Comparison of ENCODE assay signal across 16 mouse cellular contexts in the genomic region with DNA sequence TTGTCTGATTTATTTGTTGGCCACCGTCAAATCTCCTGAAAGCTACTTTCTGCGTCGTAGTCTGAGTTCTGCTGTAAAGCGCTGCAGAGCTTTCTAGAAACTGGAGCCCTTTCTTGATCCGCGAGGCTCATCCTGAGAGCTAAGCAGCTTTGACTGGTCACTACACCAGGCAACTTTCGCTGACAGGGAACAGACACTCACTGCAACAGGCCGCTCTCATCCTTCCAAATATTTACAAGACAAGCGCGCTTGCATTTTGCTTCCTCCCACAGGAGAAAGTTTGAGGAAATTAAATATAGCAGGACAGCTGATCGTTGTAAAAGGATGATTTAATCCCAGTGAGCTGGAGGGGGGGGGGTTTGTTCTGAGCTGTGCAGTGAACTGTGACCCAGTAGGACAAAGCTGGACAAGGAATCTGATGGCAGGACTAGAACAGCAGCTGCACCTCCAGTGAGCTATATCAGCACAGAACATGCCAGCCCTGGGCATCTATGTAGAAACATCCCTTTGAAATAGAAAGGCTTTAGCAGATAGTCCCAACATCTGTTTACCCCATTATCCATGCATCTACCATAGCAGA.
DNase-seq lines count a peak whose midpoint lies in the region; ATAC-seq and TF ChIP-seq lines count a peak whose summit lies in the region.
"Had no signal": no experiment of that assay in that cellular context is flagged by ENCODE, and none has a peak within 500 bp of the region (broad histone marks: within the 10 kb centered on the region; RNA-seq: fewer than 3 reads in every experiment).

No protein-coding gene starts in this region.

- WGBS in kidney, embryonic 15.5 days, result 29% methylated on average over 11 of the region's 11 CpGs
- 55% methylated on average over 11 of the region's 11 CpGs for WGBS in lung, postnatal 0 days
- WGBS in limb, embryonic 14.5 days, result 69% methylated on average over 11 of the region's 11 CpGs
- WGBS in stomach, postnatal 0 days, result 46% methylated on average over 11 of the region's 11 CpGs

- no peak for DNase-seq in kidney, adult 8-10 months
- peak; percentile 56 for DNase-seq in lung, postnatal 0 days (ENCODE audit: low spot score)
- DNase-seq in lung, postnatal 25 days (ENCODE audit: low spot score), result no peak
- no peak for DNase-seq in limb, embryonic 14.5 days (ENCODE audit: low spot score)
- no peak for DNase-seq in stomach, postnatal 0 days (ENCODE audit: low spot score)
- no peak for DNase-seq in MN1 (ENCODE audit: low spot score)
- DNase-seq: adrenal gland, postnatal 25 days; cerebellum, adult 9-11 months; embryo, embryonic 11 days; forebrain, postnatal 0 days; kidney, adult 18-20 months; right cerebral cortex, postnatal 25 days; thymus, adult 2 months had no signal

- H3K27ac ChIP-seq in kidney, embryonic 15.5 days, result peak overlapping the region; percentile 68
- no peak overlapping the region for H3K27ac ChIP-seq in lung, postnatal 0 days (ENCODE audit: low read length)
- H3K27ac ChIP-seq in limb, embryonic 14.5 days (replicated peaks; ENCODE audit: low read depth, low read length), result no peak overlapping the region
- H3K27ac ChIP-seq in stomach, postnatal 0 days (replicated peaks), result peak overlapping the region; percentile 35

- peaks cover 34% of the 10 kb centered on the region for H3K4me1 ChIP-seq in kidney, embryonic 15.5 days
- H3K4me1 ChIP-seq in lung, postnatal 0 days (ENCODE audit: insufficient read depth, low read depth, low read length), result no peaks in the 10 kb centered on the region
- peaks cover 26% of the 10 kb centered on the region for H3K4me1 ChIP-seq in limb, embryonic 14.5 days (ENCODE audit: control insufficient read depth, insufficient read depth, low read length)
- H3K4me1 ChIP-seq in stomach, postnatal 0 days (replicated peaks; ENCODE audit: control insufficient read depth, insufficient read depth), result no peaks in the 10 kb centered on the region

- no peak for TF ChIP-seq EP300 in lung, postnatal 0 days (IDR thresholded peaks at IDR 0.05)
- no peak for TF ChIP-seq EP300 in stomach, postnatal 0 days (optimal IDR thresholded peaks at IDR 0.05)

- TF ChIP-seq CTCF in lung, postnatal 0 days (IDR thresholded peaks at IDR 0.05), result no peak
- TF ChIP-seq CTCF in stomach, postnatal 0 days (IDR thresholded peaks at IDR 0.05; ENCODE audit: low read depth), result no peak

- H3K27me3 ChIP-seq in kidney, embryonic 15.5 days, result no peaks in the 10 kb centered on the region
- H3K27me3 ChIP-seq in lung, postnatal 0 days (replicated peaks; ENCODE audit: insufficient read depth, low read length), result no peaks in the 10 kb centered on the region
- H3K27me3 ChIP-seq in limb, embryonic 14.5 days (ENCODE audit: control insufficient read depth, insufficient read depth, low read length), result no peaks in the 10 kb centered on the region
- no peaks in the 10 kb centered on the region for H3K27me3 ChIP-seq in stomach, postnatal 0 days (ENCODE audit: control insufficient read depth, insufficient read depth, low read length)

- H3K36me3 ChIP-seq in kidney, embryonic 15.5 days, result no peaks in the 10 kb centered on the region
- no peaks in the 10 kb centered on the region for H3K36me3 ChIP-seq in lung, postnatal 0 days (ENCODE audit: insufficient read depth, low read length)
- no peaks in the 10 kb centered on the region for H3K36me3 ChIP-seq in limb, embryonic 14.5 days (ENCODE audit: control insufficient read depth, insufficient read depth, low read length)
- no peaks in the 10 kb centered on the region for H3K36me3 ChIP-seq in stomach, postnatal 0 days (ENCODE audit: control insufficient read depth, insufficient read depth, low read length)

- no peak; the same call in 1 of the 2 replicates for ATAC-seq in kidney, embryonic 15.5 days (replicated peaks; ENCODE audit: low FRiP score)
- peak; percentile 28 for ATAC-seq in lung, postnatal 0 days
- ATAC-seq in limb, embryonic 14.5 days (ENCODE audit: low FRiP score, low read depth), result peak; percentile 42; the same call in 1 of the 2 replicates
- ATAC-seq in stomach, postnatal 0 days (ENCODE audit: low FRiP score, low TSS enrichment), result peak; percentile 54; the same call in 1 of the 2 replicates
- ATAC-seq: CD4-positive, CD25-positive, alpha-beta regulatory T cell, adult 4 months; forebrain, postnatal 0 days had no signal

- H3K4me2 ChIP-seq in kidney, embryonic 15.5 days, result no peak overlapping the region
- H3K4me2 ChIP-seq in lung, postnatal 0 days (replicated peaks; ENCODE audit: low read depth, low read length), result no peak overlapping the region
- no peak overlapping the region for H3K4me2 ChIP-seq in limb, embryonic 14.5 days (replicated peaks; ENCODE audit: low read depth, low read length, severe bottlenecking)
- H3K4me2 ChIP-seq in stomach, postnatal 0 days (replicated peaks; ENCODE audit: low read depth), result no peak overlapping the region
- H3K4me2 ChIP-seq: heart, embryonic 11.5 days had no signal

- no peak overlapping the region for H3K4me3 ChIP-seq in kidney, embryonic 15.5 days (replicated peaks)
- no peak overlapping the region for H3K4me3 ChIP-seq in lung, postnatal 0 days (ENCODE audit: low read depth, low read length)
- H3K4me3 ChIP-seq in limb, embryonic 14.5 days (replicated peaks; ENCODE audit: low read length), result no peak overlapping the region
- H3K4me3 ChIP-seq in stomach, postnatal 0 days (ENCODE audit: low read depth, low read length), result no peak overlapping the region

- no peaks in the 10 kb centered on the region for H3K9me3 ChIP-seq in kidney, embryonic 15.5 days (replicated peaks)
- H3K9me3 ChIP-seq in lung, postnatal 0 days (ENCODE audit: low read length), result no peaks in the 10 kb centered on the region
- no peaks in the 10 kb centered on the region for H3K9me3 ChIP-seq in limb, embryonic 14.5 days (ENCODE audit: control insufficient read depth, low read length)
- no peaks in the 10 kb centered on the region for H3K9me3 ChIP-seq in stomach, postnatal 0 days (ENCODE audit: control insufficient read depth, low read length)

- H3K9ac ChIP-seq in kidney, embryonic 15.5 days, result no peak overlapping the region
- no peak overlapping the region for H3K9ac ChIP-seq in lung, postnatal 0 days (replicated peaks; ENCODE audit: low read depth)
- no peak overlapping the region for H3K9ac ChIP-seq in limb, embryonic 14.5 days (ENCODE audit: low read depth, low read length, severe bottlenecking)
- no peak overlapping the region for H3K9ac ChIP-seq in stomach, postnatal 0 days (ENCODE audit: low read length)
- H3K9ac ChIP-seq: forebrain, postnatal 0 days had no signal

- TF ChIP-seq POLR2A in limb, embryonic 14.5 days (IDR thresholded peaks at IDR 0.05; ENCODE audit: borderline replicate concordance, extremely low read depth, insufficient read depth, insufficient read length), result no peak

Comparison
In these comparisons a context has a peak if more than half of its experiments do, and no peak if none do; other contexts are left out.
1. H3K27ac ChIP-seq: peak in kidney, embryonic 15.5 days (single experiment) and stomach, postnatal 0 days (single experiment); none in lung, postnatal 0 days (single experiment) and limb, embryonic 14.5 days (single experiment).